Mouse (Mus musculus) cerebellum, adult 2 months (tissue): Measurements from ENCODE around the gene Mc1r. TPM values are rescaled to one million over a fixed set of nuclear protein-coding genes. Genes with fewer than 3 reads are reported as not detected.

Experiments
- DNase-seq, 2 experiments: peaks; one replicate each; pipeline ENCODE4 v3.0.0; 2021
- H3K27ac ChIP-seq: fragments of 200-500 bp; 2 replicates; pipeline ENCODE4 v1.5.1; 2012; ENCODE audit warnings: low read length, control low read depth, inconsistent platforms; ENCODE audit not compliant: insufficient read depth
- H3K27me3 ChIP-seq: fragments of 200-500 bp; 2 replicates; pipeline ENCODE4 v1.6.1; 2012; ENCODE audit warnings: inconsistent platforms, mild to moderate bottlenecking, low read length, moderate library complexity; ENCODE audit not compliant: control insufficient read depth, insufficient read depth
- H3K4me1 ChIP-seq: fragments of 200-500 bp; 2 replicates; pipeline ENCODE4 v1.6.1; 2011; ENCODE audit warnings: low read length; ENCODE audit not compliant: control insufficient read depth, insufficient read depth
- H3K4me3 ChIP-seq: fragments of 200-500 bp; replicated peaks from 2 replicates; pipeline ENCODE3; 2011; ENCODE audit warnings: mild to moderate bottlenecking, low read depth, low read length, control low read depth; ENCODE audit not compliant: insufficient read depth
- CTCF ChIP-seq: fragments of 200-500 bp; IDR thresholded peaks from 2 replicates; pipeline ENCODE4 v1.5.1; 2011; ENCODE audit warnings: low read depth, mild to moderate bottlenecking, control low read depth, low read length, moderate library complexity, borderline replicate concordance; ENCODE audit not compliant: insufficient read depth
- POLR2A ChIP-seq: fragments of 200-500 bp; IDR thresholded peaks from 2 replicates; pipeline ENCODE4 v1.6.1; 2011; ENCODE audit warnings: low read length, control low read depth, borderline replicate concordance; ENCODE audit not compliant: insufficient read depth
- WGBS: fragments of 180-500 bp; shearing (Covaris S2); methylation state at CpG from one replicate; pipeline ENCODE4 v1.1.7; 2018; 5-methylcytosine and 5-hydroxymethylcytosine counted together
- polyA plus RNA-seq: library from polyadenylated mRNA; depleted of rRNA; stranded (reverse); fragments of >200 nt; gene quantifications from 2 replicates; pipeline ENCODE4 v1.2.3, GENCODE M21; 2012; rRNA removed

Gene Mc1r
- 0.05 and 0.06 TPM in 2 replicates for polyA plus RNA-seq

DNA sequence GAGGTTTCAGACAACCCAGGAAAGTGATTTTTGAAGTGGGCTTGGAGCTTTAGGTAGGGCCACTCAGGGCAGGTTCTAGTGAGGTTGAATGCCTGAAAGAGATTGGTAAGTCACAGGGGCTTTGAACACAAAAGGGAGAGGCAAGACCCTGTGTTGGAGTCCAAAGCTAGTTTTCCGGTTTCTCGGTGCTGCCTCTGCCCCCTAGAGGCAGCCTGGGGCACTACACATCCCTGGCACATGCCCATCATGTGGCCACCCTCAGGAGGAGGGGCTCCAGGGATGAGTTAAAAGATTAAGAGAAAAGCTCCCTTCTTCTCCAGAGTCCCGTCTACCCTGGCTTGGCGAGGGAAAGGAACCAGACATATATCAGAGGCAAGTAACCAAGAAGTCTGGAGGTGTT, at the start of gene Mc1r:
TSS of gene Mc1r (plus strand) at position 322 of the 400 bp plus-strand sequence.
- TF ChIP-seq POLR2A: no peak
- peak; percentile 85 for TF ChIP-seq CTCF
- 5% methylated on average over 4 of the region's 4 CpGs for WGBS
- H3K27me3 ChIP-seq: no peaks in the 10 kb centered on the region
- H3K4me1 ChIP-seq: peaks cover 19% of the 10 kb centered on the region
- no peak within 1 kb of the TSS for H3K4me3 ChIP-seq
- DNase-seq: peak; percentile 66 to 80
- H3K27ac ChIP-seq: no peak within 1 kb of the TSS

GRCm38 (mm10) chr8:123361082-123361739, 45.7 kb upstream of the Mc1r start:
- H3K27me3 ChIP-seq: no peaks in the 10 kb centered on the region
- no peak overlapping the region for H3K27ac ChIP-seq
- no peaks in the 10 kb centered on the region for H3K4me1 ChIP-seq
- H3K4me3 ChIP-seq: no peak overlapping the region
- no peak for TF ChIP-seq POLR2A
- TF ChIP-seq CTCF: peak; percentile 97
- DNase-seq: peak; percentile 71 to 85
- WGBS: 33% methylated on average over 12 of the region's 12 CpGs

GRCm38 (mm10) chr8:123373403-123374238, 33.3 kb upstream of the Mc1r start, which contains the start of gene Tcf25:
Gene Tcf25 (plus strand): TSS chr8:123373753.
- peak within 1 kb of the TSS; percentile 78 for H3K4me3 ChIP-seq
- under 1% methylated on average over 75 of the region's 75 CpGs for WGBS

DNA sequence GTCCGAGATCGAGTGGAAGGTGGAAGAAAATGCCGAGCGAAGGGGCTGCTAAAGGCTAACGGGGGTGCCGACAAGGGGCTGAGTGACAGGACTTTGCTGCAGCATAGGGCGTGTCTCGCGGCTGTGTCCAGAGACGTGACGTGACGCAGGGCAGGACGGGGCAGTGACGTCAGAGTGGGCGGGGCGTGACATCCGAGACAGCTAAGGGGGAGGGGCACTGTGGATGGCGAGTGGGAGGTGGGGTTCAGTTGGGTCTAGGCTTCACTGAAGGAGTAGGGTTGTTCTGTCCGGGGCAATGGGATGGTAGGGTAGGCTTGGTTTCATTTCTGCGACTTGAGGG, 32.7 kb upstream of the Mc1r start:
- DNase-seq: peak; percentile 92 to 95
- under 1% methylated on average over 20 of the region's 20 CpGs for WGBS
- Histone ChIP-seq H3K27me3 (no peaks in the 10 kb centered on the region), H3K27ac (peak overlapping the region; percentile 93), H3K4me1 (peaks cover 11% of the 10 kb centered on the region; the same call in 1 of the 2 replicates), H3K4me3 (peak overlapping the region; percentile 78)
- TF ChIP-seq CTCF (no peak), POLR2A (peak; percentile 65)

More at GRCm38 (mm10) chr8:123373403-123374238, 33.3 kb upstream of the Mc1r start, which contains the start of gene Tcf25:
- Histone ChIP-seq H3K27me3 (no peaks in the 10 kb centered on the region), H3K4me1 (peaks cover 11% of the 10 kb centered on the region; the same call in 1 of the 2 replicates), H3K27ac (peak within 1 kb of the TSS; percentile 93)
- peak; percentile 96 to 97 for DNase-seq
- TF ChIP-seq CTCF: peak; percentile 54
- TF ChIP-seq POLR2A: peak; percentile 73

- TF ChIP-seq CTCF: no peak
- TF ChIP-seq POLR2A: no peak
- Histone ChIP-seq H3K27ac (no peak overlapping the region), H3K4me3 (no peak overlapping the region), H3K4me1 (peaks cover 14% of the 10 kb centered on the region; the same call in 1 of the 2 replicates), H3K27me3 (no peaks in the 10 kb centered on the region)
- DNase-seq: no peak
- WGBS: 54% methylated on average over 10 of the region's 10 CpGs
Measured at GRCm38 (mm10) chr8:123375701-123376100, 31.2 kb upstream of the Mc1r start.

DNA sequence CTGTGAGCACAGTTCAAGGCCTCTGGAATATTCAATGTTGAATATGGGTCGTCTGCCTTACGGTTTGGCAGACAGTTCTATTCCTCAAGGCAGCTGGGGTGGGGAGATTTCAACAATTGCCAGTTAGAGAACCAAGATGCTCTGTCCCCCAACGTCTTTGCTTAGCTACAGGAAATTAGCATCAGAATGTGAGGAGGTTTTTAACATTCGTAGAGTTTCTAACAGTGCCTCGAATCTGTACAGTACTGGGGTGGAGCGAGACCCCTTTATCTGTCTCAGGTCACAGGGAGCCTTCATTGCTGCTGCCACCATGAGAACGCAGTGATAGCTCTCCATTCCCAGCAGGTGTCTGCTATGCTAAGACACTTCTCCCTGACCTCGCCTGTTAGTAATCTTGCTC, 30.8 kb upstream of the Mc1r start:
- TF ChIP-seq POLR2A (no peak), CTCF (no peak)
- Histone ChIP-seq H3K27ac (no peak overlapping the region), H3K4me1 (peaks cover 14% of the 10 kb centered on the region; the same call in 1 of the 2 replicates), H3K4me3 (no peak overlapping the region), H3K27me3 (no peaks in the 10 kb centered on the region)
- DNase-seq: no peak
- WGBS: 25% methylated on average over 8 of the region's 8 CpGs

DNA sequence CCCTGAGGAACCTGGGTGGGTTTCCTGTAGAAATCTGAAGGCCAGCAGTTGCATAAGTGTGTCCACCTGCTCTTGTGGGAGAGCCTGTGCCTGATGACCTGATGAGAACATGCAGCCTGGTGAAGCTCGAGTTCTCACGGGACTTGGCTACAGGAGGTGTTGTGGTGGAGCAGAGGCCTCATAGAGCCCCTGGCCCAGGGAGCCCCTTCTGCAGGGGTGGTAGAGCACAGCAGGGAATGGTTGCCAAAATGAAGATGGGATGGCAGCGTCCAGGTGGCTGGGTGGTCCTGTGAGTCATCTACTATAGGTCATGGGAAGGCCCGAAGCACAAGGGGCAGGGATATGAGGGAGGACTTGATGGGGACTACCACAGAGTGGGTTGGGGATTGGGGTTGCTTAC, 25.2 kb upstream of the Mc1r start:
- Histone ChIP-seq H3K4me1 (0 out of 2 replicates have a peak, but pooled peaks cover 3% of the 10 kb centered on the region), H3K4me3 (no peak overlapping the region), H3K27ac (no peak overlapping the region), H3K27me3 (no peaks in the 10 kb centered on the region)
- TF ChIP-seq CTCF (no peak), POLR2A (no peak)
- WGBS: 68% methylated on average over 4 of the region's 4 CpGs
- DNase-seq: no peak
